Mouse (Mus musculus) small intestine, adult 2 months (tissue): ENCODE measurements around the gene Tmem212. TPM values are rescaled to one million over a fixed set of nuclear protein-coding genes. Genes with fewer than 3 reads are reported as not detected.

Experiments
- H3K27ac ChIP-seq: fragments of 200-500 bp; 2 replicates; pipeline ENCODE4 v1.5.1; 2012; ENCODE audit warnings: low read depth, low read length, control low read depth, inconsistent platforms; ENCODE audit not compliant: insufficient read depth
- H3K27me3 ChIP-seq: fragments of 200-500 bp; 2 replicates; pipeline ENCODE4 v1.6.1; 2012; ENCODE audit warnings: mild to moderate bottlenecking, moderate library complexity, low read length, inconsistent platforms; ENCODE audit not compliant: control insufficient read depth, insufficient read depth
- H3K36me3 ChIP-seq: fragments of 200-500 bp; 2 replicates; pipeline ENCODE4 v1.6.1; 2012; ENCODE audit warnings: mild to moderate bottlenecking, low read length, control low read depth, inconsistent platforms; ENCODE audit not compliant: control insufficient read depth, insufficient read depth
- H3K4me1 ChIP-seq: fragments of 200-500 bp; 2 replicates; pipeline ENCODE4 v1.6.1; 2012; ENCODE audit warnings: low read length, inconsistent platforms, mixed read lengths; ENCODE audit not compliant: control insufficient read depth, insufficient read depth, insufficient read length
- H3K4me3 ChIP-seq: fragments of 200-500 bp; 2 replicates; pipeline ENCODE4 v1.5.1; 2012; ENCODE audit warnings: low read depth, mild to moderate bottlenecking, control low read depth, inconsistent platforms, low read length, moderate library complexity
- CTCF ChIP-seq: fragments of 200-500 bp; IDR thresholded peaks from 2 replicates; pipeline ENCODE4 v1.5.1; 2012; ENCODE audit warnings: low read depth, mild to moderate bottlenecking, control low read depth, inconsistent platforms, low read length, moderate library complexity, mixed read lengths; ENCODE audit not compliant: insufficient replicate concordance, insufficient read length; ENCODE audit errors: extremely low read depth
- POLR2A ChIP-seq: fragments of 200-500 bp; IDR thresholded peaks from 2 replicates; pipeline ENCODE4 v1.6.1; 2012; ENCODE audit warnings: low read depth, mild to moderate bottlenecking, control low read depth, inconsistent platforms, low read length, moderate library complexity
- WGBS: fragments of 180-500 bp; shearing (Covaris S2); methylation state at CpG from one replicate; pipeline ENCODE4 v1.1.7; 2018; 5-methylcytosine and 5-hydroxymethylcytosine counted together
- polyA plus RNA-seq: library from polyadenylated mRNA; depleted of rRNA; stranded (reverse); fragments of >200 nt; gene quantifications from 2 replicates; pipeline ENCODE4 v1.2.3, GENCODE M21; 2012

Tmem212 gene
- polyA plus RNA-seq, 1 experiment, result not detected

- H3K4me1 ChIP-seq, result no peaks in the 10 kb centered on the region
- no peak for TF ChIP-seq POLR2A
- TF ChIP-seq CTCF, result no peak
- no peaks in the 10 kb centered on the region for H3K36me3 ChIP-seq
- WGBS, result 93% methylated on average over 3 of the region's 3 CpGs
- no peak overlapping the region for H3K27ac ChIP-seq
- no peak overlapping the region for H3K4me3 ChIP-seq
- no peaks in the 10 kb centered on the region for H3K27me3 ChIP-seq
These were observed 24.3 kb downstream of the Tmem212 start for GRCm38 (mm10) chr3:27871891-27872290.

- no peak for TF ChIP-seq CTCF
- TF ChIP-seq POLR2A, result no peak
- no peaks in the 10 kb centered on the region for H3K27me3 ChIP-seq
- WGBS, result 75% methylated on average over 4 of the region's 4 CpGs
- H3K36me3 ChIP-seq, result no peaks in the 10 kb centered on the region
- H3K4me1 ChIP-seq, result no peaks in the 10 kb centered on the region
- H3K4me3 ChIP-seq, result no peak overlapping the region
- H3K27ac ChIP-seq, result no peak overlapping the region
These were observed 24.8 kb downstream of the Tmem212 start for GRCm38 (mm10) chr3:27871371-27871770.

DNA sequence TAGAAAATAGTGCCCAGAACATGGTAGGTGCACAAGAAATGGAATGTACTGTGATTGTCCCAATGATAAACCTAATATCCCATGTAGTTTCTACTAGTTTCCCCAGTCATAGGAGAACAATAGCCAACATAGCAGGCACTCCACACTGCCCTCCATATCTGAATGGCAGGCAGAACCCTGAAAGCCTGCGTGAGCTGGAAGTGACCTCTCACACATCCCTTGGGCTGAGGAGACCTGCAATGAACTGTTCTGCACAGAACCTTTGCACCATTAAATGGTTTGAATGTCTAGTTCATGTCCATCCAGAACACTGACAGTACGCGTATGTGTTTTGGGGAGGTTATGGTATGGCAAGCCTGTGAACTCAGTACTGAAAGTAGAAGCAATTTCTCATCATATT is 27.5 kb downstream of the Tmem212 start:
- WGBS, result 98% methylated on average over 3 of the region's 3 CpGs
- Histone ChIP-seq H3K4me3 (no peak overlapping the region), H3K36me3 (no peaks in the 10 kb centered on the region)

DNA sequence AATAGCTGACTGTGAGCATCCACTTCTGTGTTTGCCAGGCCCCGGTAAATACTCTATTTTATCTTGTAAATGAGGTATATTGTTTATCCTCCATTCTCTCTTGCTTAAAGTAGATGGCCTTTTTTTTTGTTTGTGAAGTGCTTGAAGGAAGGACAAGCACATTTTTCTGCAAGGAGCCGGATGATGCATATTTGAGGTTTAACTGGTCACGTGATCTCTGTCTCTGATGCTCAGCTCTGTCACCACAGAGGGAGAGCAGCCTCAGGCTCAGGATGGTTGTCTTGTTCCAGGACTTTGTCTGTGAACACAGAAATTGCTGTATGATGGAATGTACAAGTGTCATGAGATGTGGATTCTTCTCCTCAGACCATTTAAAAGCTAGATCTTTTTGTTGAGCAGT is 28.4 kb downstream of the Tmem212 start:
- H3K36me3 ChIP-seq, result no peaks in the 10 kb centered on the region
- H3K4me3 ChIP-seq, result no peak overlapping the region
- no peak overlapping the region for H3K27ac ChIP-seq
- H3K27me3 ChIP-seq, result no peaks in the 10 kb centered on the region
- H3K4me1 ChIP-seq, result peaks cover 3% of the 10 kb centered on the region; the same call in 1 of the 2 replicates
- TF ChIP-seq CTCF (no peak), POLR2A (no peak)
- WGBS, result 83% methylated on average over 3 of the region's 3 CpGs

More for the DNA sequence above, 27.5 kb downstream of the Tmem212 start:
- TF ChIP-seq CTCF (no peak), POLR2A (no peak)
- Histone ChIP-seq H3K27me3 (no peaks in the 10 kb centered on the region), H3K27ac (no peak overlapping the region), H3K4me1 (no peaks in the 10 kb centered on the region; the same call in 1 of the 2 replicates)

DNA sequence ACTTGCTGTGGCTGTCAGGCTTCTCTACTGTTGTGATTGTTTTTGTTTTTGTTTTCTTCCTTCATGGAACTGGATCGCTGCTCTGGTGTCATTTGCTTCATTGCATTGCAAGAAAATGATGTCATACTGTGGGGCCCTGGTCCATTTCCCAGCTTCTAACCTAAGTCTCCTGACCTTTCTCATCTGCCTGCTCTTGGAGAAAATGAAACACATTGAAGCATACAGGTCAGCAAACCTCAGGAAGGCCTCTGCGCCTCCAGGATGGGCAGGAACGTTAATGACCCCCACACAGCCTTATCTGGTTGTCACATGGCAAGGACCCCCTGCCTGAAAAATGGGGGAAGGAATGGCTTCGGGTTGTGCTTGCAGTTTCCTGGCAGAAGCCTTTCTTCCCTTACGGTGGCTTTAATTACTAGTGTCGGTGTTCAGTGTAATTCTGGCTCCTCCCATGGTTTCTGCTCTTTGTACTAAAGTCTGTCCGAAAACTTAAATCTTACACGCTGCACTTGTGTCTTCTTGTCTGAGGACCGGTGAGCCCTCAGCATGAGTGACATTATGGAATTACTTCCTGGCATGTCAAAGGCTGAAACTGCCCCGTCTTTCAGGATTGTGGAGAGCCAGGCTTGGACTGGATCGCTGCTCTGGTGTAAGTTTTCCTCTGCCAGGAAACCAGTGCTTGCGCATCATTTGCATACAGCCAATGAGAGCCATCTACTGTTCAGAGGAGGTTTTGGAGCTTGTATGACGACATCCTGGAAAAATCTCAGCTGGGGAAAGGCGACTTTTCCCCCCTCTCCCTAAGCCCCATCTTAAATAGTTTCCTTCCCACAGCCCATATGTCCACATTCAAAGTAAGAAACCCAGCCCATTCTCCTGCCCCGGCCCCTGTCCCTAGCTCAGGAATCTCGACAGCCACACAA is 33.1 kb downstream of the Tmem212 start:
- H3K4me1 ChIP-seq, result peaks cover 17% of the 10 kb centered on the region; the same call in 1 of the 2 replicates
- H3K27ac ChIP-seq, result peak overlapping the region; percentile 64
- no peaks in the 10 kb centered on the region for H3K27me3 ChIP-seq
- H3K36me3 ChIP-seq, result no peaks in the 10 kb centered on the region
- WGBS, result 2% methylated on average over 16 of the region's 16 CpGs
- peak overlapping the region; percentile 53 for H3K4me3 ChIP-seq
- TF ChIP-seq POLR2A, result no peak
- TF ChIP-seq CTCF, result no peak

- Histone ChIP-seq H3K4me3 (no peak overlapping the region), H3K27me3 (no peaks in the 10 kb centered on the region), H3K27ac (no peak overlapping the region), H3K4me1 (peaks cover 18% of the 10 kb centered on the region; the same call in 1 of the 2 replicates), H3K36me3 (no peaks in the 10 kb centered on the region)
- no peak for TF ChIP-seq CTCF
- no peak for TF ChIP-seq POLR2A
- WGBS, result 33% methylated on average over 6 of the region's 6 CpGs
These were observed 34.6 kb downstream of the Tmem212 start for GRCm38 (mm10) chr3:27861601-27862000.

DNA sequence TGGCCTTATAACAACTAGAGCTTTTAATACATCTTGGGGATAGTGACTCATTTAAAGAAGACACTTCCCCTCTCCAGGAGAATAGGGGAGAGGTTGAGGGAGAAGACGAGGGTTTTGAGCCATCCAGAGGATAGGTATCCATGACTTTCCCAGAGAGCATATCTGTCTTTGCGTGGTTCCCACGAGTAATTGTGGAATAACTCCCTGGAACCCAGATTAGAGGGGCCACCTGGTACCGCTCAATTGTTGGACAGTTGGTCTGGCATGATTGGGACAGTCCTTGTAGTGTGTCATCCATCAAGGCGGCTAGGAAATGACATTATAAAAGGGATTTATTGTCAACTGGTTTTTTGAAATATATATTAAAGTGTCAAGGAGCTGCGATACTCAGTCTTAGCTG is 35.1 kb downstream of the Tmem212 start:
- Histone ChIP-seq H3K4me3 (no peak overlapping the region), H3K4me1 (peaks cover 18% of the 10 kb centered on the region; the same call in 1 of the 2 replicates), H3K36me3 (no peaks in the 10 kb centered on the region), H3K27ac (no peak overlapping the region), H3K27me3 (no peaks in the 10 kb centered on the region)
- WGBS, result 88% methylated on average over 6 of the region's 6 CpGs
- TF ChIP-seq POLR2A, result no peak
- no peak for TF ChIP-seq CTCF
